Mouse (Mus musculus): Measurements from ENCODE around the gene Clec4n. TPM values are rescaled to one million over a fixed set of nuclear protein-coding genes. Genes with fewer than 3 reads are reported as not detected.
"Not testable (repeated sequence)": the region's sequence is repeated elsewhere in the genome, so short reads cannot be mapped to it uniquely, and the experiment has no call there.

Clec4n gene
- polyA plus RNA-seq, 1 experiment from 2014 or later, result 0.63 TPM

DNA sequence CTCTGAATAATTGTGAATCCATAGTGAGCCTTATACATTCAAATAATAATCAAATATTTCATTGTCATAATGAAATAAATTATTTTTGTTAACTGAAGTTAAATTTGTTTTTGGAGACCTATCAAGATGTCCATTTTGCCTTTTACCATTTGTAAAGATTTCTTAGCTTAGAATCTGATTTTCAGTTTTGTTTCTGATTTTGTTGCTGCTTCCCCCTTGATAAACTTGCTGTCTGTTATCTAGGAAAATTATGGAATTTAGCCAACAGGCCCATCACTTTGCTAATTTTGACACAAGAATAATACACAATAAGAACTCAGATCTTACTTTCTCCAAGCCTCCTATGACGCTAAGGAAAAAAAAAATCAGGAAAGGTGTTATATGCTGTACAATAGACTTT, 31.2 kb downstream of the Clec4n start:
- 92% methylated on average over 1 of the region's 1 CpGs for WGBS

DNA sequence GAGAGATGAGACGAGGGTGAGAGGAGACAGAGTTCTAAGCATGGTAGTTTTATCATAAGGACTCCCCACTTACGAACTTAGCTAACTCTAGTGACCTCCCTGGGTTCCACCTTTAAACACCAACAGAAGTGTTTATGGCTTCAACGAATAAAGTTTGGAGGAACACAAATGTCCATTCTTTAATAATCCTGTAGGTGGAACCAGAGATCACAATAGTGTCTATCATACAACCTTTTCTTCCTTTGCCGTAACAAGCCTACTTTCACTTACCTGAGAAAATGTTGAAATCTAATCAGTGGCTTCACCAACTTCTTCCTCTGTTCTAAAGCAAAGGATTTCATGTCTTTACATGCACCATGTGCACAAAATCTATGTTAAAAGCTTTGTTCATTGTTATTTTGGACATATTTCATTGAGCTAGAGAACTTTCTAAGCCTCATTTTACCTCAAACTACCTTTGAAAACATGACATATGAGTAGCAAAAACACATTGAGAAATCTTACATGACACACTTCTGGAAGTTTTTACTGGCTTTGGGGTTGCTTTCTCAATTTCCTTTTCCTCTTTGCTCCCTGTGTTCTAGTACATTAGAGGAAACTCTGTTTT, 32.0 kb downstream of the Clec4n start, which contains the start of gene Clec4d:
TSS of gene Clec4d (plus strand) at position 557 of the 607 bp plus-strand sequence.
- no peaks in the 10 kb centered on the region for H3K9me3 ChIP-seq (replicated peaks)
- 75% methylated on average over 4 of the region's 4 CpGs for WGBS
- H3K4me3 ChIP-seq, result no peak within 1 kb of the TSS
- no peaks in the 10 kb centered on the region for H3K27me3 ChIP-seq (ENCODE audit: low read depth, poor library complexity, severe bottlenecking)
- no peak within 1 kb of the TSS for H3K27ac ChIP-seq
- no peaks in the 10 kb centered on the region for H3K4me1 ChIP-seq
- no peaks in the 10 kb centered on the region for H3K36me3 ChIP-seq
- no peak for DNase-seq (ENCODE audit: low spot score)

More for the DNA sequence above, 31.2 kb downstream of the Clec4n start:
- no peaks in the 10 kb centered on the region for H3K27me3 ChIP-seq (ENCODE audit: low read depth, poor library complexity, severe bottlenecking)
- H3K36me3 ChIP-seq, result no peaks in the 10 kb centered on the region
- H3K27ac ChIP-seq, result no peak overlapping the region
- H3K9me3 ChIP-seq (replicated peaks), result no peaks in the 10 kb centered on the region
- no peak for DNase-seq (ENCODE audit: low spot score)
- no peak overlapping the region for H3K4me3 ChIP-seq
- H3K4me1 ChIP-seq, result no peaks in the 10 kb centered on the region

DNA sequence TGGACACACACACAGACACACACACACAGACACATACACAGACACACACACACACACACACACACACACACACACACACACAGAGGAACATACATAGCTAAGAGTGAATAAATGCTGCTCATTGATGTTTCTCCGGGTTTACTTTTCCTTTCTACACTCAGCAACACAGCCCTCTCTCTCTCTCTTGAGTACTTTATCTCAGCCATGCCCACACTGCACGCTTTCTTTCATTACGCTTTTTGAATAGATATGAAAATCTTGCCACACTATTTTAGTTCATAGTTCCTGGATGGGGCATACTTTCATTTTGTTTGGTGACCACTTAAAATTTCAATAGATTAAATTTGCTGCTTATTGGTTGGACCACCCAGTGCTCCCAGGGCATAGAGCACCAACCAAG, 34.6 kb downstream of the Clec4n start:
- 93% methylated on average over 3 of the region's 3 CpGs for WGBS
- DNase-seq (ENCODE audit: low spot score), result no peak

DNA sequence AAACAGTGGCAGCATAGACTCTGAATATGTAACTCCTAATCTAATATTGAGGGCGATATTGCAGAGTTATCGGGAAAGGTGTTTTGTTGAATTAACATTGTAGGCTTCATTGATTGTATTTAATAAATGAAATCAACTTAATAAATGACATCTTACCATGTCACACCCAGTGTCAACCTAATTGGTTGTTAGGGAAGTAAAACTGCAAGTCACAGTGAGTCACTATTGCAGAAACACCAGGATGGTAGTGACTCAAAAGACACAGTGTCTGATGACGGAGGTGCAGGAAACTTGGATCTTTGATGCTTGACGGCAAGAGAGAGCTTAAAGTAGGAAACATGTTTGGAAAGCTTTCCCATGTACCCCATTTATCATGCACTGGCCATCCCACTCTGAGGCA, 36.2 kb downstream of the Clec4n start:
- Histone ChIP-seq H3K4me3 (no peak overlapping the region), H3K27ac (no peak overlapping the region), H3K9me3 (replicated peaks) (no peaks in the 10 kb centered on the region), H3K4me1 (no peaks in the 10 kb centered on the region), H3K36me3 (no peaks in the 10 kb centered on the region), H3K27me3 (ENCODE audit: low read depth, poor library complexity, severe bottlenecking) (no peaks in the 10 kb centered on the region)
- WGBS, result 92% methylated on average over 4 of the region's 4 CpGs
- DNase-seq (ENCODE audit: low spot score), result no peak

More for the DNA sequence above, 34.6 kb downstream of the Clec4n start:
- Histone ChIP-seq H3K27ac (no peak overlapping the region), H3K27me3 (ENCODE audit: low read depth, poor library complexity, severe bottlenecking) (no peaks in the 10 kb centered on the region), H3K9me3 (replicated peaks) (no peaks in the 10 kb centered on the region), H3K4me3 (no peak overlapping the region), H3K36me3 (no peaks in the 10 kb centered on the region), H3K4me1 (no peaks in the 10 kb centered on the region)

DNA sequence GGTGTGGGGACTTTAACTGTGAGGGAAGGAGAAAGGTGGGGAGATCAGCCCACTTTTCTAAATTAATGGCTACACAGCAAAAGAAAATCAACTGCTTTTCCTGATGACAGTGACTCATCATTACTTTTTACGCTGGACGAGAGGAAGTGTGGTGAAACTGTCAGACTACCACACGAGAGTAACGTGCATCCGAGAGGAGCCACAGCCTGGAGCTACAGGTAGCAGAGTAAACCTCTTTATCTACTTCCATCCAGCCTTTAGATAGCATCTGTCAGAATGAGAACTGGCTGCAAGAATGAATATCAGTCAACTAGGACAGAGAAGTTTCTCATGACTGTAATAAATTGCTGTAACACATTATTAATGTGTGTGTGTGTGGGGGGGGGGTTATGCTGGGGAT, 37.3 kb downstream of the Clec4n start:
- no peak for DNase-seq (ENCODE audit: low spot score)
- WGBS, result 81% methylated on average over 5 of the region's 5 CpGs
- H3K4me3 ChIP-seq, result no peak overlapping the region

DNA sequence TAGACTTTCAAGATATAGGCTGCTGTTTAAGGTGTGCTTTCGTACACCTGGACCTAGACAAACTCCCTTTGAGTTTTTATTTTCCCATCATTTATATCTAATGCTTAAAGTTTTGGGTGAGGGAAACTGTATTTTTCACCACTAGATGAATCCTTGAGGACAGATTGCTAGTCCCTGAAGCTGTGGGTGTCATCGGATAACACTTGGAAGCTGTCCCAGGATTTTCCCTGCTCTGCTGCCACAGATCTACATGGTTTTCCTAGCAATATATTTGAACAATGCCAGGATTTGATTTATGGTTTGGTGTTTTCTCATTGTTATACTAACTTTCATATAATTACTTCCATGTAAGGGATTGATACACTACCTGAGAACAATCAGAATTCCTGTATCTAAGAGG, 49.8 kb downstream of the Clec4n start:
- WGBS, result 93% methylated on average over 2 of the region's 2 CpGs
- DNase-seq (ENCODE audit: low spot score), result no peak
- Histone ChIP-seq H3K36me3 (no peaks in the 10 kb centered on the region), H3K4me1 (no peaks in the 10 kb centered on the region), H3K4me3 (no peak overlapping the region), H3K27ac (no peak overlapping the region), H3K9me3 (replicated peaks) (no peaks in the 10 kb centered on the region), H3K27me3 (ENCODE audit: low read depth, poor library complexity, severe bottlenecking) (no peaks in the 10 kb centered on the region)

More for the DNA sequence above, 37.3 kb downstream of the Clec4n start:
- Histone ChIP-seq H3K27me3 (ENCODE audit: low read depth, poor library complexity, severe bottlenecking) (no peaks in the 10 kb centered on the region), H3K9me3 (replicated peaks) (no peaks in the 10 kb centered on the region), H3K4me1 (no peaks in the 10 kb centered on the region), H3K27ac (no peak overlapping the region), H3K36me3 (no peaks in the 10 kb centered on the region)

DNA sequence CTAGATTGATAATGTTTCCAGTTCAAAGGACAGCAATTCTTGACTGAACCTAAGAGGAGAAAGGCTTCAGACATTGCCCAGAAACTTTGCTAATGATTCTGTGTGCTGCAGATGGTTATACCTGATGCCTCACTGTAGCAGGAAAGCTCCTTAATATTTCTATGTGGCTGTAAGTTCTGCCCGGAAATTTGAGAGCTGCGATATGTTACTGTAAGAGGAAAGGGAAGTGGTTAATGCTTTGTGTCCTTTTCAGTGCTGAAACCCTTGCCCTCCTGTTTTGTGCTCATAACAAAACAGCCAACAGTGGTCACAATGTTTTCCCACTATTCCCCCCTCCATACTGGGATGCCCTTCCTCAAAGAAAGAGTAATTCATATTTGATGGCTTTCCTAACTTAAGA, 56.7 kb downstream of the Clec4n start:
- H3K4me1 ChIP-seq, result no peaks in the 10 kb centered on the region
- 95% methylated on average over 2 of the region's 2 CpGs for WGBS
- H3K36me3 ChIP-seq, result no peaks in the 10 kb centered on the region
- H3K4me3 ChIP-seq, result no peak overlapping the region
- H3K9me3 ChIP-seq (replicated peaks), result no peaks in the 10 kb centered on the region
- DNase-seq (ENCODE audit: low spot score), result no peak
- H3K27ac ChIP-seq, result no peak overlapping the region
- H3K27me3 ChIP-seq (ENCODE audit: low read depth, poor library complexity, severe bottlenecking), result no peaks in the 10 kb centered on the region

DNA sequence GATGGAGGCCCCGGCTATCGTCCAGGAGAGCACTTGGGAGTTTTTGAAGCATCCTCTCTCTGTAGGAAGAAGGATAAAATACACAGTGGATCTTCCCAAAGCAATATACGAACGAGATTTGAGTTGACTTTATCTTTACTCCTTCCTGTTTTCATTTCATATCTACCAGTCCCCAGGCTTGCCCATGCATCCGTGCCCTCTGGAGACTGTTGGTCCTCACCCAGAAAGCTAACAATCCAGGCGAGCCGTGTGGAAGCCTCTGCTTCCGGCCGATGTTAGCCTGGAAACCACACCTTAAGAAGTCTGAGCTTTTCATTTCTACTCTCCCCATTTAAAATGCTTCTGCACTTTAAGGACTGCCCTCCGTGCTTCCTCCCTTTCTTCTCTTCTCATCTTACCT, 59.3 kb downstream of the Clec4n start:
- 87% methylated on average over 10 of the region's 10 CpGs for WGBS
- no peaks in the 10 kb centered on the region for H3K36me3 ChIP-seq

DNA sequence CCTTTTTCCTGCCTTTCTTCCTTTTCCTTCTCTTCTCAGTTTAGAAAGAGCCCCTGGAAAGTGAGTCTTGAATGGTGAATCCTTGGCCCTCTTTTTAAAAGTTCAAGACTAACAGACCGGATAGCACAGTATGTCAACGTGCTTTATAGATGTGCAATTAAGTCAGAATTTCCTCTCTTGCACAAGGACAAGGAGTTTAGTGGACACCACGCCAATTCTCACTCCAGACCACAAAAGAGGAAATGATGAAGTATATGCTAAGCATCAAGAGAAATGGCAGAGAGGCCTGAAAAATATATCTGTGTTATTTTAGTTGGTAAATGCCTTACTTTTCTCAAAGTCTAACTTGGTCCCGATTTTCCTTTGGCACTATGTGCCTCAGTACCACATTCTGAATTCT, 60.1 kb downstream of the Clec4n start, which contains the start of gene Clec4e:
TSS of gene Clec4e (minus strand) at position 118 of the 400 bp plus-strand sequence.
- Histone ChIP-seq H3K27ac (no peak within 1 kb of the TSS), H3K27me3 (ENCODE audit: low read depth, poor library complexity, severe bottlenecking) (no peaks in the 10 kb centered on the region), H3K9me3 (replicated peaks) (no peaks in the 10 kb centered on the region), H3K36me3 (no peaks in the 10 kb centered on the region), H3K4me3 (no peak within 1 kb of the TSS), H3K4me1 (no peaks in the 10 kb centered on the region)
- WGBS, result 79% methylated on average over 4 of the region's 4 CpGs
- DNase-seq (ENCODE audit: low spot score), result no peak

More for the DNA sequence above, 59.3 kb downstream of the Clec4n start:
- H3K27ac ChIP-seq, result no peak overlapping the region
- DNase-seq (ENCODE audit: low spot score), result no peak
- H3K9me3 ChIP-seq (replicated peaks), result no peaks in the 10 kb centered on the region
- no peaks in the 10 kb centered on the region for H3K4me1 ChIP-seq
- H3K27me3 ChIP-seq (ENCODE audit: low read depth, poor library complexity, severe bottlenecking), result no peaks in the 10 kb centered on the region
- H3K4me3 ChIP-seq, result no peak overlapping the region

DNA sequence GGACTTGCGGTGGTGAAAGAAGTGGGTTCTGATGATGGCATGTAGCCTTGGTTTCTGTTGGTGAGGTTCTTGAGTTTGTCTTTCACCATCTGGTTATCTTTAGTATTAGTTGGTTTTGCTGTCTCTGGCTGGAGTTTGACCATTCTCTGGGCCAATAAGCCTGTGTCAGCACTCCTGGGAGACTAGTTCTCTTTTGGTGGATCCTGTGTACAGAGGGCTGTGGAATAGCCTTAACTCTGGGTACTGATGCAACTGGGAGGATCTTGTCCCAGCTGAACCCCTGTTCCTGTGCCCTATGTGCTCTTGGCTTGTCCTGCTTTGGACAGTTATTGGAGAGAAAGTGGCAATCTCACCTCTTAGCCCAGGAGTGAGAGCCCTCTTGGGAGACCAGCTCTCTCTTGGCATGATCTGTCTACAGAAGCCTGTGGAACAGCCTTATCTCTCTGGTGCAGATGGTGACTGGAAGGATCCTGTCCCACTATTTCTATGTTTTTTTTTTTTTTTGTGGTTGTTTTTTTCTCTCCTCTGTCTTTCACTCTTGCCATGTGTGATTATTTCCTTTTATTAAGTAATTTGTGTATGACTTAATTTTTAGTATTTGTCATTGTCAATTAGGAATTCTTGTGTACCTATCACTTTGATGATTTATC, 63.2 kb downstream of the Clec4n start:
- H3K27me3 ChIP-seq (ENCODE audit: low read depth, poor library complexity, severe bottlenecking), result no peaks in the 10 kb centered on the region
- 98% methylated on average over 1 of the region's 1 CpGs for WGBS
- no peaks in the 10 kb centered on the region for H3K36me3 ChIP-seq
- H3K9me3 ChIP-seq (replicated peaks), result no peaks in the 10 kb centered on the region
- H3K27ac ChIP-seq, result no peak overlapping the region
- no peak overlapping the region for H3K4me3 ChIP-seq
- DNase-seq (ENCODE audit: low spot score), result no peak
- H3K4me1 ChIP-seq, result no peaks in the 10 kb centered on the region

DNA sequence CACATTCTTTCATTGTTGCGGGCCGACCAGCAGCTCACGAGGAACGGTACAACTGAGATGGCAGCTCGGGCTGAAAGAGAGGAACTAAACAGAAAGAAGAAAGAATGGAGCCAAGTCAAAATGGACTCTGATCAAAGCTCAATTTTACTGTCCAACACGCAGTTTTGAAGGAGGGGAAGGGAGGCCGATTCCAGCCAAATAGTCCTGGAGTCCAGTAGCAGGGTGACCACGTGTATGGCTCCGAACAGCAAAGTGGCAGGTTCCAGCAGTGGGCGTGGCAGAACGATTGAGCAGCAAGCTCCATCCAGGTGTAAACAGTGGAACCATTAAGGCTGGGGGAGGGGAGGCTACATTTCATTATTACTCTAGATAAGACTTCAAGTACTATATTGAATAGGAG, 63.9 kb downstream of the Clec4n start:
- not testable (repeated sequence) for H3K9me3 ChIP-seq (replicated peaks); H3K4me3 ChIP-seq; H3K4me1 ChIP-seq; H3K27me3 ChIP-seq (ENCODE audit: low read depth, poor library complexity, severe bottlenecking); H3K36me3 ChIP-seq; DNase-seq (ENCODE audit: low spot score); H3K27ac ChIP-seq
- WGBS, result 89% methylated on average over 11 of the region's 11 CpGs
